Mouse (Mus musculus): ENCODE results near the gene Tsen54.
"Not testable (repeated sequence)": the region's sequence is repeated elsewhere in the genome, so short reads cannot be mapped to it uniquely, and the experiment has no call there.

Gene Tsen54

DNA sequence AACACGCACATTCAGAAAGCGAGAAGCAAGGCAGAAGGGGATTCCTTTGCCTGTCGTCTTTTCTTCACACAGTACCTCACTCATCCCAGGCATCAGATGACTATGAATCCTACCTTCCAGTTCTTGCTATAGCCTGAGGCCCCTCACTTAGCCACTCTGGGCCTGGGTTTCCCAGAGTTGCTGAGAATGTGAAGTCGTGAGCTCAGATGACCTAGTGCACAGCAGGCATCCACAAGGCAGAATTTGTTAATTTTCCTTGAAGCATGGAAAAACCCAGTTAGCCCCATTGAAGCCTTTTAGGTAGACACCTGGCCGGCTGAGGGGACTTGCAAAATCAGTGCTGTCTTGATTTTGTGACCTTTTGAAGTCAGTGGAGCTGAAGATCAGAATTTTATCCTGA is 12.0 kb downstream of the Tsen54 start:
- intact Hi-C loops (cut with DNase I) = loop anchor here (5.0 kb wide), 1 partner anchor 51 kb away; no protein-coding TSS in a partner anchor

DNA sequence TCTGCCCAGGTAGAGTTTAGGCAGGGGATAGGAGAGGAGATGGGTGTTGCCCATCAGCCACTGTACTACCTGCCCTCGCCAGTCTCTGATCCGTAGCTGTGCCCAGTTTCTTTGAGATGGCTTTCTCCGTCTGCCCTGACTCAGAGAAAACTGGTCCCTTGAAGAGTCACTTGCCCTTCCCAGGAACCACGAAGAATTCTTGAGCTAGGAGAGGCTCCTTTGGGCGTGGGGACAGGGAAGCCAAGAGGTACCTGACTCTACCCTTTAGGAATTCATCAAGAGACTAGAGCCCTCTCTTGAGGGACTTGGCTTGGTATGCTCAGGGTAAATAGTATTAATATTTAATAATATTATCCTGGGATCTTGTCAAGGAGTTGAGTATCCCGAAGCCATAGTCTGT is 13.1 kb downstream of the Tsen54 start:
- intact Hi-C loops (cut with DNase I) = loop anchor here (5.0 kb wide), 1 partner anchor 50 kb away; no protein-coding TSS in a partner anchor

DNA sequence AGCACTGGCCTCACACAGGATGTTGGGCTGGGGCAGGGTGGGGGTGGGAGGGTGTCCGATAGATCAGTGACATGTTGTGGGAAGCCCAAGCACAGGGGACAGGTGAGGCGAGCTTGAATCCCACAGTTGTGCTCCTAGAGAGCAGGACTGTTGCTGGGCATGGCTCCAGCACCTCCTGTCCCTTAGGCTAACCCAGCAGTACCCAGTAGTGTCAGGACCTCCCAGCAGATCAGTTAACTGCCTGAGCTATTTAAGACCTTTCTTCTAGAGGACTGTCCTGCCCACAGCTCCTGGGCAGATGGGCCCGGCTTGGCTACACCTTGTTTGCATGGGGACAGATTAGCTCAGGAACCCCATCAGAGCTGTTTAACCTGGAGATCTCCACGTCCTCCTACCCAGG is 14.5 kb downstream of the Tsen54 start:
- intact Hi-C loops (cut with DNase I) = loop anchor here (5.0 kb wide), 1 partner anchor 48 kb away; no protein-coding TSS in a partner anchor

DNA sequence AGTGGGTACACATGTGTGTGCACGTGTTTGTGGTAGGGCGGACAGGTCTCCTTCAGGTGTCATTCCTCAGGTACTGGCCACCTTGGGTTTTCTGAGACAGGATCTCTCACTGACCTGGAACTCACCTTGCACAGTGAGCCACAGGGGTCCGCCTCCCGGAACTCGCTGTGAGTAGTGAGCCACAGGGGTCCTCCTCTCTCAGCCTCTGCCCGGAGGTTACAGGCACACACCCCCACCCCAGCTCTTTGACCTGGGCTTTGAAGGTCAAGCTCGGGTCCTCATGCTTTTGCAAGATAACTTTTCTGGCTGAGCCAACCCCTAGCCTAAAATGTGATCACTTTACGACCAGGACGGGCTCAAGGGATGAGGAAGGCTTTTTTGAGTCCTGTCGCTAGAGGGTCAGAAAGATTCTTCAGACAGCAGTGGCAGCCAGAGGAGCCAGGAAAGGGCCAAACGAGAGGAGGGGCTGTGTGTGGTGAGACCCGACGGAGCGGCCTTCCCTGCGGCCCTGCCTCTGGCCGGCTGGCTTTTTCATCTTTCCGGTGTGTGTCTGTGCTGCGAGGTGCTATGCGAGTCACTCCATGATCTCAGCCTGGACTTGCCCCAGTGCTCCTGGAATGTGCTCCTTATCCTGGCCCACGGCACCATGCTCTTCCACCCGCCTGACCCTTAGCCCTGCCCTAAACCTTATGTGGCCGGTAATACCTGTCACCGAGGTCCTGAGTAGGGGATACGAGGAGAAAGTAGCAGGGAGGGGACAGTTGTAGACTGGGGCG is 16.2 kb downstream of the Tsen54 start:
- intact Hi-C loops (cut with DNase I) = no loop called here

DNA sequence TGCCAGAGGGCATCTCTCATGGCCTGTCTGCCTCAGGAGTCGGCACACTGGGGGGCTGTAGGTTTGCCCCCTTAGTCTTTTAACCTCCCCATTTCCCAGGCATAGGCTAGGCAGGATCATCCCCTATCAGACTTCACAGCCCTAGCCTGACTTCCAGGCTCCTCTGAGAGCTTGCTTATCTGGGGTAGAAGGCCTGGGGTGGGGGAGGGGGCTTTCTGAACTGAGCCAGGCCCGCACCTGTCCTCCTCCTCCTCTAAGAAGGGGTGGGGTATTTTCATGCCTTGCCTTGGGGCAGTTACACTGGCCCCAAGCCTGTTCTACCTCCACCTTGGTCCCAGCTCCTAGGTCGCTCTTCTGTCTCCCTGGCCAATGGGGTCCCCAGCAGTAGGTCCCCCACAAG is 17.0 kb downstream of the Tsen54 start:
- intact Hi-C loops (cut with DNase I) = no loop called here

DNA sequence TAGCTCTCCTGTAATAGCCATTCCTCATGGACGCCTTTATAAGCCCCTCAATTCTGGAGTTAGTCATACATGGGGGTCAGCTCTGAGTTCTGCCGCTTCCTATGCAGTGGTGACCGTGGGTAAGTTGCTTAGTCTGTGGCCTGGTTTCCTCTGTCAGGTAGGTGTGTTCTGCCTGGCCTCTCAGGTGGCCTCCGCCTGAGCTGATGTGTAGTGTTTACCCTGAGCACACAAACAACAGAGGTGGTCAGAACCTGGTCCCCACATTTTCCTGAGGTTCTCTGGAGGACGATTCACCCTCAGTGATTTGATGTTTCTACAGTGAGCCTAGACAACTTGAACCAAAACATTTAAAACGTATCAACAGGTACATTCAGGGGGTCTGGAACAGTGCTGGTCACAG is 17.5 kb downstream of the Tsen54 start:
- intact Hi-C loops (cut with DNase I) = no loop called here

DNA sequence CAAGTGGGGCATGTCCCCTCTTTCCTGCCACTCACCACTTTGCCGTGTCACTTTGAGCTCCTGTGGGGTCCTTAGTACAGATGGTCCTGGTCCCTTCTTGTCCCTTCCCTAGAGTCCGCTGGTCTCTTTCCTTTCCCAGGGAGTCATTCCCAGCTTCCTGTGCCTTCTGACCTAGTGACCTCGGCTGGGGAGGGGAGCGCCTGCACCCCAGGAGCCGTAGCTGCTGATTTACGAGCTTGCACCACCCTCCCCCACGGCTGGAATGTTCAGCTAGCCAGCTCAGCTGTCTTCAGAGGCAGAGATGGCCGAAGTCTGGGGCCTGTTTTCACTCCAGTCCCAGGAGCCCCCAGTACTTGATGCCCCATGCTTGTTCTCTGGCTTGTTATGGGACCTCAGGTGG is 18.0 kb downstream of the Tsen54 start:
- intact Hi-C loops (cut with DNase I) = no loop called here

DNA sequence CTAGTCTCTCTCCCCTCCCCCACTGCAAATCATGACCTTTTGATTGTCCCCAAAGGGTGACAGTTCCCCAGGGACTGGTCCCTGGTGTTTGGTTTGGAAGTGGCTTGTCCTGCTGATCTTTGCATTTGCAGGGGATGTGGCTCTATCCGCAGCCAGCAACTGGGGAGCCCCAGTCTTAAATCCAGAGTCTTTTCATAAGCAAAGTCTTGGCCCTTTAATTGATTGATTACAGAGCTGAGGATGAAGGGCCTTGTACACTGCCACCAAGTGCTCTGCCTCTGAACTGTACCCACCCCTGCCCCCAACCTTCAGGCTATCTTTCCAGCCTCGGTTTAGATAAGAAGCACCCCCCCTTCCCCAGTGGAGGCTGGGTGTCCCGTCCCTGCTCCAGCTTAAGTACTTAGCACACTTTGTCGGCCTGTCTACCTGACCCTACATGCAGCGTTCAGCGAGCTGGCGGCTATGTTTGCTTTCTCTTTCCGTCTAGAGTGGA is 18.5 kb downstream of the Tsen54 start:
- intact Hi-C loops (cut with DNase I) = no loop called here

DNA sequence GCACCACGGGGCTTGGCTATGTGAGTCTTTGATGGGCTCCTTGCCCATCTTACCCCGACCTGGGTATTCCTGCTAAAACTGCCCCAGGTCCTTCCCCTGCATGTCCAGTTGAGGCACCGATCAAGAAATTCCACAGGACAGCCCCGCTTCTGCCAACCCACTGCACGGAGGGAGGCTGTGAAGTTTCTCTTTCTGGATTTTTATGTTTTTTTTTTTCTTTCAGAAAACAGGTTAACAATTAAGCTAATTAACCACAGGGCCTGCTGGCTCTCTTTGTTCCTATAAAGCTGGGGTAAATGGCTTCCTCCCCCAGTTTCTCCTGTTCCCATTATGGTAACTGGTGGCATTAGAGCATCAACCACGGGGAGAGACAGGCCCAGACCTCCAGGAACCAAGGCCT is 19.5 kb downstream of the Tsen54 start:
- intact Hi-C loops (cut with DNase I) = no loop called here

DNA sequence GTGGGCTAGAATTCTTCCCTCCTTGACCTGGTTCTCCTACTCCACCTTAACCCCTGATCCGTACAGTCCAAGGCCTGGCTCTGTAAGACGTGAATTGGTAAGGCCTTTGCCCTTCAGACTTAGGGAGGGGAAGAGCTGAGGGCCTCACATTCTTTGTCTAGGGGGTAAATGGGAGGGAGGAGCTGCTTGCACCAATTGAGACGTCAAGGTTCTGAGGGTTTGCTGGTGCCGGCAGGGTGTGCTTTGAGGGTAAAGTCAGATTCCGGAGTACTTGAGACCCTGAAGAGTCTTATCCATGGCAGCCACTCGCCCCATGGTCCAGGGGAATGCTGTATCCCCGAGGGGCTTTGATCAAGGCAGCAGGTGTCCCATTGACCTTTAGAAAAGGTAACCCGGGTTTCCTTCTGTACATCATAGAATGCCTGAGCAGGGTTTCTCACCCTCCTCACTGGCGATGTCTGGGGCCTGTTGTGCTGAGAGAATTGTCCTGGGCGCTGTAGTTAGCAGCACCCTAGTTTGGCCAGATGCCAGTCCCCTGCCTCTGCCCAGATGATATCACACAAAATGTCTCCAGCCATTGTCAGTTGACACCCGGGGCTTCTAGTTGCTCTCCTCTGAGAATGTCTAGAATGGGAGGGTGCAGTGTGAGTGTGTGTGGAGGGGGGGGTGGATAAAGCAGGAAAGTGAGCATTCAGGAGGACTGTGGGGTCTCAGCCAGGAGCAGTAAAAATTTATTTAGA is 22.3 kb downstream of the Tsen54 start:
- intact Hi-C loops (cut with DNase I) = no loop called here

DNA sequence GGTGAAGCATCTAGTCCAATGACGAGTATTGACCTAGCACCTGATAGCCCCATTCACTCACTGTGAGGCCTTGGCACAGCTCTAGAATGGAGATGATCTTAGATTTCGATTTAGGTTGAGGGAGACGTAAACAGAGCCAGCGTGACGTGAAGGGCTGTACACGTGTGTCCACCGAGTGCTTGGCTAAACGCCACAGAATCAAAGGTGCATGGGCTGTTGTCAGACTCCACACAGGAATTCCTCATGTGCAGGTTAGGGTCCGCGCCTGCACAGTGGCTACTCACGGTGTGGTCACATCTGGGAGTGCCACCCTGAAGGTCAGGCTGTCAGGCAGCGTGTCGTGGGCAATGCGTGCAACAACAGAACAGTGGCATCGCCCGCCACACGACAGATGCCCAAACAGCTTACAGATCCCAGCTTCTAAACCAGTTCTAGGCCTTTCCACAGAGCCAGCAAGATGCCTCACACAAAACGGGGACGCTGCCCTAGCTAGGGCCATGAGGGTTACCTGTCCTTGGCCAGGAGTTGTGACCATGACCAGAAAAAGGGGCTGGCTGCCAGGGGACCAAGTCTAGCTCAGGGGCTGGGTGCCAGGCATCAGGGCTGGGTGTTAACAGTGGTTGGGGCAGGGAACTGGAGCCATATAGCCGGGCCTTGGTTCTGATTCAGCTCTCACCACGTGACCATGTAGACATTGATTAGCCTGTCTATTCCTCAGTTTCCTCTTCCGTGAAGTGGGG is 23.3 kb downstream of the Tsen54 start:
- intact Hi-C loops (cut with DNase I) = no loop called here

DNA sequence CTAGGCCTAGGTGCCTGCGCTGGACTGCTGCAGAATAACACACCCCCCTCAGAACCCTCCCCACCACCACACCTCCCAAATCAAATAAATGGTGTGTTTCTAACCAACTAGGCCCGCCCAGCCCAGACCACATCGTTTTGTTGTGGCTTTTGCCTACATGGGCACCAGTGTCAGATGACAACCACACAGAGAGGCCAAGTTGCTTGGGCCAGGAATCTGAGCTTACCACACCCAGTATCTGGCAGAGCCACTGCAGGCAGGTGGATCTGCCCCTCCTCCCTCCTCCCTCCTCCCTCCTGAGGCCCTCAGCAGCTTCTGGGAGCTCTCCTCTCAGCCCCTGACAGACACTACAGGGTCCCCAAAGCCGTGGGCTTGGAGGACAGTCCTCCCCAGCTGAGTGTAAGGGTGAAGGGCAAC is 24.4 kb downstream of the Tsen54 start:
- intact Hi-C loops (cut with DNase I) = no loop called here

DNA sequence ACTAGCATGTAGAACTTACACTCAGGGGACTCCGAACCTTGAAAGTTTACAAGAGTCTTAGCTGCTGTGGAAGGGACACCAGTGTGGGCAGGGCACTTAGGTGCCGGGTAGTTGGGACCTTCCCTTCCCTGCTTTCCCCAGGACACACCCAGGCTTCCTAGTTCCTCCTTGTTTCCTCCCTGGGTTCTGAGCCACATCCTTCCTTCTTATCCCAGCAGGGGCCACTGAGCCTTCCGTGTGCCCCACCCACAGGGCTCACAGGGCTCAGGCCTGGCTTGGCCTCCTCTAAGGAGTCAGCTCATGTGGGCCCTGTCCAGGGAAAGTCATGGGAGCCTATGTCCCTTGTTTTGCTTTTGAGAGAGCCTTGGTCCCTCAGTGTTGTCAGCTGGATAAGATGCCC is 25.2 kb downstream of the Tsen54 start:
- intact Hi-C loops (cut with DNase I) = no loop called here

DNA sequence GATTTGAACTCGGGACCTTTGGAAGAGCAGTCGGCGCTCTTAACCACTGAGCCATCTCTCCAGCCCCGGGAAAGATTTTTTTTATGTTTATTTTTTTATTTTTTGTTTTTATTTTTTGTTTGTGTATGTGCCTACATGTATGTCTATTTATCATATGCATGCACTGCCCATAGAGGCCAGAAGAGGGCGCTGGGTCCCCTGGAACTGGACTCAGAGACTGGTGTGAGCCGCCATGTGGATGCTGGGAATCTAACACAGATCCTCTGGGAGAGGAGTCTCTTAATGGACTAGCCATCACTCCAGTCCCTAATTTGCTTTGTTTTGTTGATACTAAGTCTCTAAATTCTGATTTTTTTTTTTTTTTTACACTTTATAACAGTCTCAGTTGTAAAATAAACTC is 26.5 kb downstream of the Tsen54 start:
- intact Hi-C loops (cut with DNase I) = no loop called here

DNA sequence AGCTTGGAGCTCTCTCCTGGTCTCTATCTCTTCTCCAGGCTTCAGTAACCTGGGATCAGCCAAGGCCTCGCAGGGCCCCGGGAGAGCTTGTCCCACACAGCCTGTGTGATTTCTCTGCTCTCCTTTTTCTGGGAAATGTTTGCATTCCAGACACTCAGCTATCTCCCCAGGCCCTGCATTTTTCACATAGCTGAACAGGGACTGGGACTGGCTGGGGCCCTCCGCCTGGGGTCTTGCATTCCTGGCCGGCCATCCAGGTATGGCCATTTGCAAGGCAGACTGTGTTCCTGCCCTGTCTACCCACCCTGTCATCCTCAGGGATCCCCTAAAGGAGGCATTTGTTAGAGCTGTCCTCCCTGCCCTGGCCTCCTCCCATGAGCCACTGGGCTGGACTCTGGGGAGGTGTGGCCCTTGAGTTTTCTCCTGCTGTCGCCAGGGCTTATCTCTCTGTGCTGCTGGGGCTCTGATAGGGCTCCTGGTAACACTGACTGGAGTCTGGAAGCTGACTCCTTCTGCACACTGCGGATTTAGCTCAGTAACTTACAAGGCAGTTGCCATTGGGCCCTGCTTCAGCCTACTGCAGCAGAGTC is 27.5 kb downstream of the Tsen54 start:
- intact Hi-C loops (cut with DNase I) = no loop called here

DNA sequence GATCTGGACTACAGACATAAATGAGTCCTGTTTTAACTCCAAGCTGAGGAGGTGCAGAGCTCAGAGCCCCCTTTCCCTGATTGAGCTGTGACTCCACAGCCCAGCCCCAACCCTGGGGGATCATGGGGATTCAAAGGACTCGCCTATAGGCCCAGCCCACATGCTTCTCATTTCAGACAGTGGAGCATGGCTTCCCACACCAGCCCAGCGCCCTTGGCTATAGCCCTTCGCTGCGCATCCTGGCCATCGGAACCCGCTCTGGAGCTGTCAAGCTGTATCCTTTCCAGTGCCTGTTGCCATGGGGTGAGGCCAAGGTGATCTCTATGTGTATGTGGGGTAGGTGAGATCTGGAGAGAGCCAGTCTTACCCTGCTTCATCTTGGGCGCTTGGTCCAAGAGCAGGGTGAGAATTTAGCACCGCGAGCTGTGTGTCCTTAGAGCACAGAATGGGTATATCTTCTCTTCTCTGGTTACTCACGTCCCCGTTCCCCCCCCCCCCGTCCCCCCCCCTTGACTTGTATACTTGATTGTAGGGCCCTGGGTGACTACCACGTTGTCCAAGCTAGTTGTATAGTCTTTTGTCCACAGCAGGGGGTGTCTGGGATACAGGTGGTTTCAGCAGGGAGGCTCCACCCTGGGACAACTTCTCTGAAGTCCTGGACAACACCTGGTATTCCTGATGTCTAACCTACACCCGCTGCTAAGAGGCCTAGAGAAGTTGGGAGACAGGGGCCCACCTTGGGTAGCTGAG is 28.8 kb downstream of the Tsen54 start:
- intact Hi-C loops (cut with DNase I) = no loop called here

DNA sequence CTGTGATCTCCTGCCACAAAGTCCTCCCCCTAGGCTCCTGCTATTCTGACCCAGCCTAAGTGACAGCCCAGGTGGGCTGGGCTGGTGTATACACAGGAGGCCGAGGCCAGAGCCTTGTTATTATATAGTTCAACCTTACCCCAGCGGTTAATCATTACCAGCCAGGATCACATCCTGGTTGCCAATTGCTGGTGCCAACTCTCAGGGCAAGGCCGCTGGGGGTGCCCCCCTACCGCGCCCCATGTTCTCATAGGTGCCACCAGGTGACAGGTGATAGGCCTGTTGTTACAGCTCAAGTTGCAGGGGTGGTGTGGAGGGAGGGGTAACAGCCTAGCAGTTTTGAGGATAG is 29.3 kb downstream of the Tsen54 start:
- intact Hi-C loops (cut with DNase I) = no loop called here

DNA sequence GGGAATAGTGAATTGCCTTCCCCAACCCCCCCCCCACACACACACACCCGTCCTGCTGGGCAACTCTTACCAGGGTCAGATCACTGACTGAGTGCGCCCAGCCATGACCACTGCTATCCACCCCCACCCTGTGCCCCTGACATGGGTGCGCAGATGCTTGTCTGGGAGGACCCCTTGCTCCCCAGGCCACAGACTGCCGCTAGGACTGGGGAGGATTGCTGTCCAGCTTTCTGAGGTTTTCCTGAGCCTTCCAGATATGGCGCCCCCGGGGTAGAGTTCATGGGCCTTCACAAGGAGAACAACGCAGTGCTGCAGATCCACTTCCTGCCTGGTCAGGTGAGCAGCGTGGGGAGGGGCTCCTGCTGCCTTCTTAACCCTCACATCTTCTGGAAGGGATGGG is 29.7 kb downstream of the Tsen54 start:
- intact Hi-C loops (cut with DNase I) = no loop called here

DNA sequence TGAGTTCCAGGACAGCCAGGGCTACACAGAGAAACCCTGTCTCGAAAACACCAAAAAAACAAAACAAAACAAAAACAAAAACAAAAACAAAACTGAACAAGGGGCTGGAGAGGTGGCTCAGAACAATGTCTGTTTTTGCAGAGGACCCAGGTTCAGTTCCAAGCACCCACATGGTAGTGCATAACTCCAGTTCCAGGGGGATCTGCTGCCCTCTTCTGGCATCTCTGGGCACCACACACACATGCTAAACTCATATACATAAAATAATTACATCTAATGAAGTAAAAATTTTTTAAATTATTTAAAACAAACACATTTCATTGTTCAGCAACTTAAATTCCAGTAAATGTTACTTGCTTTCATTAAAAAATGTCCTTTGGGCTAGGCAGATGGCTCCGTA is 31.3 kb downstream of the Tsen54 start:
- intact Hi-C loops (cut with DNase I) = no loop called here

DNA sequence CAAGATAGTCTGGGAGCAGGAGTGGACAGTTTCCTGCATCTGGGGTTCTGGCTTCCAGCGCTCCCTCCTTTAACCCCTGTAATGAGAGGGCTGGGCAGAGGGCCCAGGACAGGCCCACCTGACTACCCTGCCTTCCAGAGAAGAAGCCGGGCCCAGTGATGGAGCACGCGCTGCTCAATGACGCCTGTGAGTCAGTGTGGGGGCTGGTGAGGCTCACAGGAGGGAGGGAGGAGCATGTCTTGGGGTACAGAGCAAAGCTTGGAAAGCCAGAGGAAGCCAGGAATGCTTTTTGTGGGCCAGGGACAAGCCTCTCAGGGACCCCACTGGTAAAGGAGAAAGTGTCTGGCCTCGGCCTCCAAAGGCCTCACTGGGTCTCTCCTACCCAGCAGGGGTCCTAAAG is 40.1 kb downstream of the Tsen54 start:
- intact Hi-C loops (cut with DNase I) = no loop called here

DNA sequence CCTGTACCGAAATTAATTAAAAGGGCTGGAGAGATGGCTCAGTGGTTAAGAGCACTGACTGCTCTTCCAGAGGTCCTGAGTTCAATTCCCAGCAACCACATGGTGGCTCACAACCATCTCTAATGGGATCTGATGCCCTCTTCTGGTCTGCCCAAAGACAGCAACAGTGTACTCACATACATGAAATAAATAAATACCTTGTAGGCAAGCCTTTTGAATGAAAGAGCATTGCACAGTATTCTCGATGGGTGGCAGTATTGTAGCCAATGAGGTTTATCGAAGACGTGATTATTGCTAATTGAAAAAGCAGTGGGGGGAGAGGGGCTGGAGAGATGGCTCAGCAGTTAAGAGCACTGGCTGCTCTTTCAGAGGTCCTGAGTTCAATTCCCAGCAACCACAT is 42.6 kb downstream of the Tsen54 start:
- intact Hi-C loops (cut with DNase I) = not testable (repeated sequence)

Measured in adrenal gland (tissue).